Mouse (Mus musculus) cerebellum, adult 9-11 months (tissue): ENCODE measurements around the gene Slc26a9.

ENCODE experiments used
- DNase-seq: peaks from one replicate; pipeline ENCODE4 v3.0.0; 2022

Gene Slc26a9

GRCm38 (mm10) chr1:131743868-131744464, at the start of gene Slc26a9:
TSS of gene Slc26a9 (plus strand) at chr1:131744022.
- no peak for DNase-seq

GRCm38 (mm10) chr1:131695308-131695707, 48.5 kb upstream of the Slc26a9 start:
- DNase-seq = no peak

- DNase-seq = peak; percentile 15
Observed at GRCm38 (mm10) chr1:131696325-131696724, 47.5 kb upstream of the Slc26a9 start.

- no peak for DNase-seq
Observed at GRCm38 (mm10) chr1:131698770-131699169, 45.1 kb upstream of the Slc26a9 start.

DNA sequence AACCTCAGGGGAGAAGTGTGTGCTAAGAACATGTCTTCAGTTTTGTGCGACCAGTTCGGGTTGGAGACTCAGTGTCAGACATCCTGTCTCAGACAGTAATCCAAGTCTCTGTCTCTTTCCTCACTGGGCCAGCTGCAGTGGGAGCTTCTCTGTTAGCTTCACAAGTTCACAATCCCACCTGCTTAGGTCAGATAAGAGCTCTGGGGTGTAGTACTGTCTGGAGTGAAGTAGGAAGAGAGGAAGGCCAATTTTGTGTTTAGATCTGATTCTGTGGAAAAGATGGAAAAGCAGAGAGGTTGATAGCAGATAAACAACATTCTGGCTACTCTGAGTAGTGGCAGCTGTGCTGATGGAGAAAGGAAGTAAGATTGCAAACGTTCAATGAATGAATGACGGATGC, 44.2 kb upstream of the Slc26a9 start:
- DNase-seq = no peak

GRCm38 (mm10) chr1:131700447-131700846, 43.4 kb upstream of the Slc26a9 start:
- no peak for DNase-seq

GRCm38 (mm10) chr1:131701391-131701790, 42.4 kb upstream of the Slc26a9 start:
- no peak for DNase-seq

GRCm38 (mm10) chr1:131702094-131702766, 41.6 kb upstream of the Slc26a9 start:
- DNase-seq = no peak

GRCm38 (mm10) chr1:131703482-131703881, 40.3 kb upstream of the Slc26a9 start:
- DNase-seq = no peak

- peak; percentile 47 for DNase-seq
Observed at GRCm38 (mm10) chr1:131708338-131708737, 35.5 kb upstream of the Slc26a9 start.

GRCm38 (mm10) chr1:131711518-131711917, 32.3 kb upstream of the Slc26a9 start:
- DNase-seq = no peak

GRCm38 (mm10) chr1:131712386-131712785, 31.4 kb upstream of the Slc26a9 start:
- DNase-seq = peak; percentile 74

GRCm38 (mm10) chr1:131714388-131715337, 29.2 kb upstream of the Slc26a9 start:
- DNase-seq = no peak

- DNase-seq = no peak
Observed at GRCm38 (mm10) chr1:131718952-131719694, 24.7 kb upstream of the Slc26a9 start.

DNA sequence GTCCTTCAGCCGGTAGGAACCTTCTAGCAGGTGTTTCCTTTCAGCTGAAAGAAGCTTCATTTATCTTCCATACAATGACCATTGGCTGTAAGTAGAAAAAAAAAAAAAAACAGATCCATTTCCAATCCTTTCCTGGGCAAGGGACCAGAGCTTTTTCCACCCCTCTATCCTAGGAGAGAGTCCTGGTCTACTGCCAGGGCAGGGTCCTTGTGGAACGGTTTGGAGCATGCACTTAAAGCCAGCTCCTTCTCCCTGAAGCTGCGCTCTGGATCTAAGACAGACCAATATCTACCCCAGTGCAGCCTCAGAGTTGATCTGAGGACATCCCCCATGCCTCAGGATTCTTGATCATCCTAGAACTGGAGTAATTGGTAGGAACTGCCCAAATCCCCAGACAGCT, 21.8 kb upstream of the Slc26a9 start:
- DNase-seq = no peak

GRCm38 (mm10) chr1:131723549-131723948, 20.3 kb upstream of the Slc26a9 start:
- DNase-seq = no peak

DNA sequence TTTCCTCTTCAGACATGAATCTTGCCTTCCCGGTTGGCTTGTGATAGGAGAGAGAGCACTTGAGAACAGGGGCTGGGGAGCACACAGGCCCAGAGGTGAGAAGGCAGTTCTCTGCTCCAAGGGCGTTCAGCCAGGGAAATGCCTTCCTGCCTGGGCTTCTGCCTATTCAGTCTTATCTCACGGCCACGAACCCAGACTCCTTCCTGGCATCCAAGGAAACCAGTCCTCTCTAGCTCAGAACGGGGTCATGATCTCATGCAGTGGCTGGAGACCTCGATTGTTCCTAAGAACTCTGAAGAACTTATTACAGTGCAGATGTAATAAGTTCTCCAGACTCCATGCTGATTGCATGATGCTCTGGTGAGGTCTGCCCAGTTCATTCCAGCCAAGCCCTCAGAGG, 17.2 kb upstream of the Slc26a9 start:
- no peak for DNase-seq

DNA sequence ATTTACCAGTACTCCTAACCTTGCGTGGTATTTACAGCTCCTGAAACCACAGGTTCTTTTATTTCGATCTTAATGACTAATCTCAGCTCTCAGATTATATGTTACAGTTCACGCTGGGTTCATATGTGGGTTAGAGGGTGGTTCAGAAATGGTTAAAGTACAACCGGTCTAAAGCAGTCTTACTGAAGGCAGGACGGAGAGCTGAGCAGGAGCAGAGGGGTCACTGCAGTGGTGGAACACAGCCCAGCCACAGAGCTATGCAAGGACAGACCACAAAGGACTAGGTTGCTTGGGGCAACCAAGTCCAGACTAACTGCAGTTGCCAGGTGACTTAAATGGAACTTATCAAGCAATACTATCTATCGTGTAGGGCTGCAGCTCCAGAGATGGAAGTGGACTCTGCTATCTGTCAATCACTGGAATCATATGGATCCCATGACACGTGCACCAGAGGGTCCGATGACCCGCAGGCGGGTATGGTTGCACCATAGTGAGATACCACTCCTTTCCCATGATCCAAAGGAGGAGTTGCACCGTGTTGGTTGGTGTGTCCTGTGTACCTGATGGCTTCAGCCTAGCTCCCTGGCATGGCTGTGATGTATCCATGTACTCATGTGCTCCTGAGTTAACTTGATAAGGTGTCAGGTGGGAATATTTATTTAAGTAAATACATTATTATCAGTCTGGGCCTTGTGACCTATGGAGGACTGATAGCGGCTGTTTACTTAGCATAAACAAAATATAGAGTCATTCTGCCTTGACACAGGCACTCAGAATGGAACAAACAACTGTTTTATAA, 13.0 kb upstream of the Slc26a9 start:
- no peak for DNase-seq

GRCm38 (mm10) chr1:131733474-131734180, 10.2 kb upstream of the Slc26a9 start:
- no peak for DNase-seq

- DNase-seq = no peak
Observed at GRCm38 (mm10) chr1:131734657-131735273, 9.1 kb upstream of the Slc26a9 start.

- no peak for DNase-seq
Observed at GRCm38 (mm10) chr1:131736494-131736893, 7.3 kb upstream of the Slc26a9 start.
